Mouse (Mus musculus) kidney, adult 2 months (tissue): ENCODE data around the gene Armc7.

Experiments used
- CTCF ChIP-seq: fragments of 200-500 bp; conservative IDR thresholded peaks from 2 replicates; pipeline ENCODE4 v1.5.1; 2011; ENCODE audit warnings: low read depth, mild to moderate bottlenecking, control low read depth, low read length, moderate library complexity, mixed read lengths; ENCODE audit not compliant: insufficient read depth, insufficient read length
- POLR2A ChIP-seq: fragments of 200-500 bp; IDR thresholded peaks from one replicate; pipeline ENCODE4 v1.6.1; 2011; ENCODE audit warnings: low read depth, low read length, control low read depth

DNA sequence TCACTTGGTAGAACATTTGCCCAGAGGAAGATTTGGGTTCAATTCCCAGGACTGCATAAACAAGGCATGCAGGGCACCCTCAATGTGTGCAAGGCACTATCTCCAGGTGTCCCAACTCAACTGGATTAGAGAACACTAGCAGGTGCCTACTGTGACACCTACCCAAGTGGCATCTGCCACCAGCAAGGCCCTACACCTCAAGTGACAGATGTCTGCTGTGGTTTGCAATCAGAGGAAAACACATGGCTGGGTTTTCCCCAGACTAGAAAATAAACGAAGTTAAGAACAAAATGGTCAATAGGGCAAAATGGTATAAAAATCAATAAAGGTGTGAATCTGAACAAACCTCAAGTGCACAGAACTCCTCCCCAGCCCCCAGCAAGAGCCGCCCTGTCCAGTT lies 32.6 kb downstream of the Armc7 start:
- TF ChIP-seq CTCF = no peak
- no peak for TF ChIP-seq POLR2A
